Comparison of ENCODE assay signal across 8 mouse cellular contexts in genomic region chr2:10788509-10788908, GRCm38 (mm10).
DNase-seq lines count a peak whose midpoint lies in the region; ATAC-seq lines count a peak whose summit lies in the region.

No protein-coding gene starts in this region.

- no peak overlapping the region for H3K4me3 ChIP-seq in embryonic facial prominence, embryonic 13.5 days
- no peak overlapping the region for H3K4me3 ChIP-seq in embryonic facial prominence, embryonic 10.5 days
- no peak overlapping the region for H3K4me3 ChIP-seq in limb, embryonic 10.5 days

- peak overlapping the region; percentile 65 for H3K27ac ChIP-seq in embryonic facial prominence, embryonic 13.5 days
- no peak overlapping the region for H3K27ac ChIP-seq in embryonic facial prominence, embryonic 10.5 days (replicated peaks)
- H3K27ac ChIP-seq in limb, embryonic 10.5 days: no peak overlapping the region

- 0 out of 2 replicates have a peak overlapping the region, but pooled peaks have one; percentile 17 for H3K9ac ChIP-seq in embryonic facial prominence, embryonic 13.5 days

- H3K27me3 ChIP-seq in embryonic facial prominence, embryonic 13.5 days: no peaks in the 10 kb centered on the region; the same call in 1 of the 2 replicates
- no peaks in the 10 kb centered on the region for H3K27me3 ChIP-seq in embryonic facial prominence, embryonic 10.5 days (replicated peaks; ENCODE audit: low read depth, poor library complexity, severe bottlenecking)
- H3K27me3 ChIP-seq in limb, embryonic 10.5 days (ENCODE audit: low read depth, poor library complexity, severe bottlenecking): no peaks in the 10 kb centered on the region

- no peak overlapping the region for H3K4me2 ChIP-seq in embryonic facial prominence, embryonic 13.5 days

- no peaks in the 10 kb centered on the region for H3K9me3 ChIP-seq in embryonic facial prominence, embryonic 13.5 days
- no peaks in the 10 kb centered on the region for H3K9me3 ChIP-seq in embryonic facial prominence, embryonic 10.5 days
- no peaks in the 10 kb centered on the region for H3K9me3 ChIP-seq in limb, embryonic 10.5 days (replicated peaks)

- ATAC-seq in embryonic facial prominence, embryonic 13.5 days (ENCODE audit: insufficient number of reproducible peaks, insufficient read depth, low FRiP score, low TSS enrichment, low read depth): peak; percentile 56; the same call in 1 of the 2 replicates

- 15% methylated on average over 1 of the region's 1 CpGs for WGBS in embryonic facial prominence, embryonic 13.5 days
- 57% methylated on average over 1 of the region's 1 CpGs for WGBS in embryonic facial prominence, embryonic 10.5 days
- 45% methylated on average over 1 of the region's 1 CpGs for WGBS in limb, embryonic 10.5 days

- no peak for DNase-seq in embryonic facial prominence, embryonic 10.5 days (ENCODE audit: low spot score)
- DNase-seq in adrenal gland, postnatal 36 days: peak; percentile 68 to 70
- DNase-seq in gastrocnemius, adult 18-20 months (ENCODE audit: low spot score): peak; percentile 70
- DNase-seq in layer of hippocampus, adult 8-10 months (ENCODE audit: low spot score in 2 of 2): peak; percentile 76 to 83
- peak; percentile 59 to 86 for DNase-seq in lung, postnatal 4 days
- DNase-seq in urinary bladder, postnatal 4 days (ENCODE audit: low spot score in 2 of 2): peak; percentile 55 to 64
- no peak for DNase-seq in limb, embryonic 10.5 days (ENCODE audit: low spot score)

- H3K4me1 ChIP-seq in embryonic facial prominence, embryonic 13.5 days: peaks cover 20% of the 10 kb centered on the region
- H3K4me1 ChIP-seq in embryonic facial prominence, embryonic 10.5 days: peaks cover 10% of the 10 kb centered on the region; the same call in 1 of the 2 replicates
- H3K4me1 ChIP-seq in limb, embryonic 10.5 days: peaks cover 5% of the 10 kb centered on the region; the same call in 1 of the 2 replicates

- H3K36me3 ChIP-seq in embryonic facial prominence, embryonic 13.5 days: no peaks in the 10 kb centered on the region
- no peaks in the 10 kb centered on the region for H3K36me3 ChIP-seq in embryonic facial prominence, embryonic 10.5 days (replicated peaks)
- H3K36me3 ChIP-seq in limb, embryonic 10.5 days: no peaks in the 10 kb centered on the region

Comparison
In these comparisons a context has a peak if more than half of its experiments do, and no peak if none do; other contexts are left out.
1. DNase-seq: peak in adrenal gland, postnatal 36 days (2 of 2), gastrocnemius, adult 18-20 months (single experiment), layer of hippocampus, adult 8-10 months (2 of 2), lung, postnatal 4 days (2 of 2) and urinary bladder, postnatal 4 days (2 of 2); none in embryonic facial prominence, embryonic 10.5 days (single experiment) and limb, embryonic 10.5 days (single experiment).